Mouse (Mus musculus) naive thymus-derived CD4-positive, alpha-beta T cell, adult 2 months (primary cell): ENCODE data around the gene Alkbh7.

Experiments
- DNase-seq: peaks from one replicate; pipeline ENCODE4 v3.0.0-alpha.2; 2011; ENCODE audit warnings: low read depth

Alkbh7 gene

GRCm38 (mm10) chr17:56997029-56997667 is at the start of gene Alkbh7:
Alkbh7 (plus strand) TSS chr17:56997339.
- DNase-seq = peak; percentile 98

DNA sequence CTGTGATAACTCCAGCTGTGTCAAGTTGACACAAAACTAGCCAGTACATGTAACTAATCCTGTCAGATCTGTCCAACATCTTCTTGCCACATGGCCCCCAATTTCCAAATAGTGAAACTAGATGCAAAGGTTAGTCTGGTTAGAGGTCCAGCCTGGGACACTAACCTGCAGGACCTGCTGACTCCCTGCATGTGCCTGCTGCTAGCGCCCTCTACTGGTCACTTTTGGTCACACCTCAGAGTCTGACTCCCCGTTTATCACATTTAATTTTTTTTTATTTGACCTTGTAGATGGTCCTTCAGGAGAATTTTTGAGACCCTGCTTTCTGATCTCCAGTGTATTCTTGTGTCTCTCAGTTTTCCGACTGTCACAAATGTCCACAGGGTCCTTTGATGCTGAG is 46.2 kb upstream of the Alkbh7 start:
- DNase-seq = peak; percentile 86

DNA sequence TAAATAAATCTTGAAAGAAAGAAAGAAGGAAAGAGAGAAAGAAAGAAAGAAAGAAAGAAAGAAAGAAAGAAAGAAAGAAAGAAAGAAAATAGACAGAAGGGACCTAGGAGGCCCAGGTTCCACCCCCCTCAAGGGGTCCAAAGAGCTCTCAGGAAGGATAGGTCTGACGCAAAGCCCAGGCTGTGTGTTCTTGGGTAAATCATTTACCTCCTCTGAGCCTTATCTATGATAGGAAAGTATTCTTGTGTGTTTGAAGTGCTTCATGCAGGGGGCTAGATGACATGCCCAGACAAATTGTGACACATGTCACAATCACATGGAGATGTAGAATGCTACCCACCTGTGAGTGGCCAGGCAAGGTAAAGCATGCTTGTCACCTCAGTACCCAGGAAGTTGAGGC is 44.5 kb upstream of the Alkbh7 start:
- DNase-seq = no peak

DNA sequence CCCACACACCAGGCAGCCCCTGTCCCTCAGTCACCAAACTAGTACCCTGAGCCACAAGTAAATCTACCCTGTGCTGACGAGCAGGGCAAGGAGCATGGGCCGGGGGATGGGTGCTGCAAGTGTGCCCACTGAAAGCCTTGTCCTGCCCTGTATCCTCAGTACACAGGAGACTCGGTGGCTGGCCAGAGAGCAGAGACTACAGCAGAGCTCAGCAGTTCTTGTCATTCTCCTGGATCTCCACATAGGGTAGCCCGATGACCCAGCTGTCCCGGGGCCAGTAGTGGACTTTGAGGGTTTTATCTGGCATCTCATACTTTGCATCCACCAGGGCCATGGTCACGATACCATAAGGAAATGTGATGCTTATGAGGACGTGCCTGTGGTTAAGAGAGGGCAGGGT is 42.3 kb upstream of the Alkbh7 start:
- DNase-seq = no peak

- DNase-seq = peak; percentile 30
Measured at GRCm38 (mm10) chr17:56957763-56958429, 39.2 kb upstream of the Alkbh7 start.

- DNase-seq = no peak
Measured at GRCm38 (mm10) chr17:56958667-56959066, 38.5 kb upstream of the Alkbh7 start.

GRCm38 (mm10) chr17:56961880-56962279 is 35.3 kb upstream of the Alkbh7 start:
- DNase-seq = no peak

DNA sequence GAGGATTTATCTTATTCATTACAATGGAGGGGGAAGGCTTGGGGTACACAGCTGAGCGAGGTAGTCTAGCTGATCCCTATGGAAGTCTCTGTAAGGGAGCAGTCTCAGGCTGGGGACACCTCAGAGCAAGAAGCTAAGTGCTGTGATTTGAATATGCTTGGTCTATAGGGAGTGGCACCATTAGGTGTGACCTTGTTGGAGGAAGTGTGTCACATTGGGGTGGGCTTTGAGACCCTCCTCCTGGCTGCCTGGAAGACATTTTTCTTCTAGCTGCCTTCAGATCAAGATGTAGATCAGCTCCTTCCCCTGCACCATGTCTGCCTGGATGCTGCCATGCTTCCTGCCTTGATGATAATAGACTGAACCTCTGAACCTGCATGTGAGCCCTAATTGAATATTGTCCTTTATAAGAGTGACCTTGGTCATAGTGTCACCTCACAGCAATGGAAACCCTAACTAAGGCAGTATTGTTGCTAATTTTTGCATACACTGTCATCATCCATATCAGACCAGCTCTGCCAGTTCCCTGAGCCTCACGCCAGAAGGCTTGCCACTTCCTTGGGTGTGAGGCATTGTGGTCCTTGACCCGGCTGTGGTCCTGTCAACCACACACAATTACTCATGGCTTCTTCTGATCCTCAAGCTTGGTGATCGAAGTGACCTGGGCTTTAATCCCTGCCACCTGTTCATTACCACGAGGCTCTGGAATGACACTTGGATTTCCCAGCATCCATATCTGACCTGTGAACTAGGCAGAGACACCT is 34.3 kb upstream of the Alkbh7 start:
- no peak for DNase-seq

- DNase-seq = no peak
Measured at GRCm38 (mm10) chr17:56963646-56964045, 33.5 kb upstream of the Alkbh7 start.

GRCm38 (mm10) chr17:56969321-56969720 is 27.8 kb upstream of the Alkbh7 start:
- no peak for DNase-seq

GRCm38 (mm10) chr17:56970081-56970480 is 27.1 kb upstream of the Alkbh7 start:
- DNase-seq = no peak

GRCm38 (mm10) chr17:56973956-56974707 is 23.0 kb upstream of the Alkbh7 start:
- no peak for DNase-seq

DNA sequence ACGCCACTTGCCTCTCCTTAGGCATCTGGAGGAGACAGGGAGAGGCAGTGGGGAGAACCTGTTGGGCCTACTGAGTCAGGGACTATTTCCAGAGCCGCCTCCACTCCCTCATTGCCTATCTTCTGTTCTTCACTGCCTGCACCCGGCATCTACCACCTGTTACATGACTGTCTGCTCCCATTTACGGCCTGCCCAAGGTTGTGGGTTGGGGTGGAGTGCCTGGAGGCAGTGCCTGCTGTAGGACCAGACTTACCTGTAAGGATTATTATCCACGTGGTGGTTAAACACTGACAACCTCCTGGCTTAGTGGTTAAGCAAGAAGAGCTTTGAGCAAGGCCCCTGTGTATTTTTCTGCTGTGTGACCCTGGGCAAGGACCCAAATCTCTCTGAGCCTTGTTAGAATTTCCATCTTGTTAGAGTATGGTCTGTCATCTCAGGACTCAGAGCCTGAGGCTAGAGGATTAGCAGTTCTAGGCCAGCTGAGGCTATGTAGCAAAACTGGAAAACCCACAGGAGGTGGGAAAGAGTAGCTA is 22.4 kb upstream of the Alkbh7 start:
- DNase-seq = no peak

GRCm38 (mm10) chr17:56975391-56975790 is 21.7 kb upstream of the Alkbh7 start:
- no peak for DNase-seq

- DNase-seq = no peak
Measured at GRCm38 (mm10) chr17:56976531-56977390, 20.4 kb upstream of the Alkbh7 start.

- no peak for DNase-seq
Measured at GRCm38 (mm10) chr17:56979524-56979923, 17.6 kb upstream of the Alkbh7 start.

DNA sequence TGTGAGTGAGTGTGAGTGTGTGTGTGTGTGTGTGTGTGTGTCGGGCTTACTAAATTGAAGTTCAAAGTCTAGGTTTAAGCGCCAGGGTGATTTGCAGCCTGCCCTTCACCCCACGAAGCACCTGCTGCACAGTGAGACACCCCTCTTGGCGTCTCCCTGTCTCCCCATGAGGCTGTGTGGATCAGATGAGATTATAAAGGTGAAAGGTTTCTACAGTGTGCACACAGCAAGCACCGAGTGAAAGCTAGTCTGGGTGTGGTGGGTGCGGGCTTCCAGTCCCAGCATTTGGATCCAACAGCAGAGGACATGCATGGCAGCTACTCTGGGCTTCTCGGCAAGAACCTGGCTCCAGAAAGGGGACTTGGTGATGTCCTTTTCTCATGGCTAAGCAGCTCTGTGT is 16.1 kb upstream of the Alkbh7 start:
- no peak for DNase-seq

GRCm38 (mm10) chr17:56982013-56982412 is 15.1 kb upstream of the Alkbh7 start, which contains the start of gene Acer1:
Acer1 (minus strand) TSS chr17:56982126.
- DNase-seq = no peak

DNA sequence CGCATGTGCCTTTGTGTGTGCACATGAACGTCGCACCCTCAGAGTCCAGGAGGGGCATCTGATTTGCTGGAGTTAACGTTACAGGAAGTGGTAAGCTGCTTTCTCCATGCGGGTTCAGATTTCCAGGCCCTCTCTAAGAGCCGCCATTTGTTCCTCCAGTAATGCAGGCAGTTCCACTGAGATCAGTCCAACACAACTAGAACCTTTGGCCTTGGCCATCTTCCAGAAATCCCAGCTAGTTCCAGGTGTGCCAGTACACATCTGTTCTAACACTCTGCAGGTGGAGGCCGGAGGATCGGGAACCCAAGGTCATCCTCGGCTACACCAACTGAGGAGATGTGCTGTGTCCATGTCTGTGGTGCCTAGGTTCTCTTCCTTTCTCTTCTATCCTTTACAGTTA is 12.3 kb upstream of the Alkbh7 start:
- DNase-seq = no peak

GRCm38 (mm10) chr17:56985656-56986055 is 11.5 kb upstream of the Alkbh7 start:
- DNase-seq = no peak
